Mouse (Mus musculus): ENCODE data around the gene Tm7sf3.
A peak's percentile ranks its signal among the peaks of the same experiment; 100 is the strongest.
"Not testable (repeated sequence)": the region's sequence is repeated elsewhere in the genome, so short reads cannot be mapped to it uniquely, and the experiment has no call there.

Tm7sf3 gene

DNA sequence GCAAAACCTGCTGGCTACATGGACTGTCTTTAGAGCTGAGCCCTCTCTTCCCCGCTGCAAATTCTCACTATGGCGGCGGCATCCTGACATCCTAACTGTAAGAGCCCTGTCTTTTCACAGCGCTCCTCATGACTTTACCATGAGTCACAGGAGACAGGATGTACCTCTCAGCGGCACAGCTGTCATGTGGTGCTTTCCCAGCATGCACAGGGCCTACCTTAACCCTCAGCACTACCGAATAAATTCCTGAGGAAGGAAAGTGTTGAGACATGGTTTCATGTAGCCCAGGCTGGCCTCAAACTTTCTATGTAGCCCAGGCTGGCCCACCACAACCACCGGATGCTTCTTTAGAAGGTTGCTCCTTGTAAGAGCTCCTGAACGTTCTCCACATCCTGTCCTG is 26.7 kb downstream of the Tm7sf3 start:
- no peak for DNase-seq (ENCODE audit: low read depth in 2 of 2, low spot score in 2 of 2)

DNA sequence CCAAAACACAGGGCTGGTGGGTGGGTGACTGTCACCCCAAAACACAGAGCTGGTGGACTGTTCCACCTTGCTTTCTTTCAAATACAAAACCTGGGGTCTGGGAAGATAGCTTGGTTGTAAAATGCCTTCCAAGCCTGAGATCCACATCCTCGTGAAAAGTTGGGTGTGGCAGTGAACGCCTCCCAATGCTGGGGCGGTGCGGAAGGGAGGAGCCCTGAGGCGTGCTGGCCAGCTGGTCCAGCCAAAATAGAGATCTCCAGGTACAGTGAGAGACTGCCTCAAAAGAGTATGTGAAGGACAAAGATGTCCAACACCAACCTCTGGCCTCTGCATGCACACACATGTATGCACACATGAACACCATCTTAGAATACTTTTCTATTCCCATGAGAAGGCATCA is 28.1 kb downstream of the Tm7sf3 start:
- no peak for DNase-seq (ENCODE audit: low read depth in 2 of 2, low spot score in 2 of 2)

DNA sequence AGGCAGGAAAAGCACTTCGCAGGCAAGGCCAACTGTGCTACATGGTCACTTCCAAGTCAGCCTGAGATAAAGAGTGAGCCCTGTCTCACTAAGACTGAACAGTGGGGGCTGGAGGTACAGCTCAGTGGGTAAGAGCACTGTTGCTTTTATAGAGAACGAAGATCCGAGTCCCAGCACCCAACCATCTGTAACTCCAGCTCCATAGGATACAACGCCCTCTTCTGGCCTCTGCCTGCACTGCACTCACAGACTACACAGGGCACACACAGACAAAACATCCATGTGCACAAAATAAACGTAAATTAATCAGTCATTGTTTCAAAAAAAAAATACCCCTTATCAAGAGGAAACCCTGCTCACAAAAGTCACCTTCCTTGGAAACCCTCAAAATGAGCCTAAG is 28.7 kb downstream of the Tm7sf3 start:
- DNase-seq (ENCODE audit: low read depth in 2 of 2, low spot score in 2 of 2), result no peak

DNA sequence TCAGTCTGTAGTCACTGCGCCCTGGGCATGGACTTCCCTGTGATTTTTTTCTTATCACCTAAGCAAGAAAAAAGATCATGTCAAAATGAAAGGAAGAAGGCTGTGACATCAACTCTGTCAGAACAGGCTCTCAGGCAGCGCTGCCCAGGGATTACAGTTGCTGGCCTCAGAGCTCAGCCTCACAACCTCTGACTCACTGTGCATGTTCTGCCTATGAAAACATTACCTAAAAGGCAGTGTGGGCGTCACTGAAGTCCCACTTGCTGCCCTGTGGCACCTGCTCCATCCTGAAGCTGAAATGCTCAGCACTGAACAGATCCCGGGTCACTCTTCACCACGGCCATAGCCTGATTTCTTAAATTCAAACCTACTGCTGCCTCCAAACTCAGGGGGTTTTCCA is 29.9 kb downstream of the Tm7sf3 start:
- no peak for DNase-seq (ENCODE audit: low read depth in 2 of 2, low spot score in 2 of 2)

DNA sequence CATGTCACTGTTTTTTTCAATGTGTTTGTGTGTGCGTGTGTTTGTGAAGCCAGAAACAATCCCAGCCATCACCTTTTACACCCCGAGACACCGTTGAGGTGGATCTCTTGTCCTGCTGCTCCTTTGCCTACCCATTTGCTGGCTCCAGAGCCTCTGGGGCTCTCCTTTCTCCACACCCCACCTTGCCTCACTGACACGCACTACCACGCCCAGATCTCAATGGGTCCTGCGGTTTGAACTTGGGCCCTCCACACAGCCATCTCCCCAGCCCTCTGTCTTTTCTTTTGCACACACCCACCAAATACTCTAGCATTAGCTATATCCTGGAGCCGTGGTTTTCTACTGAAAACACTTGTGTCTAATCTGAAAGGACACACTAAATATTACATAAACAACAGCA is 30.7 kb downstream of the Tm7sf3 start:
- no peak for DNase-seq (ENCODE audit: low read depth in 2 of 2, low spot score in 2 of 2)

DNA sequence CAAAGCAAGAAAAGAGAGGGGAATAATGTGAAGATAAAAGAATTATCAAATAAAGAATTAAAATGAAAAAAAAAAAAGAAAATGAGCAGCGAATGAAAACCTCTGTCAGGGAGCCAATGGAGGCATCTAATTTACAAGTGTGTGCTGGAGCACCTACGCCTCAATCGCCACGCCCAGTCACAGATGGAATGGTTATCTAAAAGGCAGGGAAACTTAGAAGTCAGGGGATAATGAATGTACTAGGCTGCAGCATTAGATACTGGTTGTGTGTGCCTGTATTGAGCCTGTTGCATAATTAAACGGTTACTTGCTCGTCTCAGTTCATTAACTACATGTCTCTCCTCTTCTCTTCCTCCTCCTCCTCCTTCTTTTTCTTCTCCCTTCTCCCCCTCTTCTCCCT is 31.2 kb downstream of the Tm7sf3 start:
- DNase-seq (ENCODE audit: low read depth in 2 of 2, low spot score in 2 of 2), result no peak

DNA sequence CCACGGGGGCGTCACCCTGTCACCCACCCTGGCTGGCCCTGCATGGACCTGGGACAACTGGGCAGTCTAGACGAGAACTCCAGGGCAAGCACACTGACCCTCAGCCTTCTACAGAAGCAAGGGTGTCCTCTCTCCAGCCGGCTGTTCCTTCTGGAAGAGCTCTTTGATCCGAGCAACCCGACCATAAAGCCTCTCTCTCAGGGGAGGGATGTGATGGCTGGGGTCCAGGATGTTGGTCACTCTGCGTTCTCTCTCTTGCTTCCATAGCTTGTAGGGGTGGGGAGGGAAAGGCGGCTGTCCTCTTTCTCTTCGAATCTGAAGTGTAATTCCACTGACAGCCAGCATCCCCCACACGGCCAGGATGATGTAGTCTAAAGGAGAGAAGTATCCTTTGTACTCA is 39.0 kb downstream of the Tm7sf3 start:
- DNase-seq (ENCODE audit: low read depth in 2 of 2, low spot score in 2 of 2), result no peak

DNA sequence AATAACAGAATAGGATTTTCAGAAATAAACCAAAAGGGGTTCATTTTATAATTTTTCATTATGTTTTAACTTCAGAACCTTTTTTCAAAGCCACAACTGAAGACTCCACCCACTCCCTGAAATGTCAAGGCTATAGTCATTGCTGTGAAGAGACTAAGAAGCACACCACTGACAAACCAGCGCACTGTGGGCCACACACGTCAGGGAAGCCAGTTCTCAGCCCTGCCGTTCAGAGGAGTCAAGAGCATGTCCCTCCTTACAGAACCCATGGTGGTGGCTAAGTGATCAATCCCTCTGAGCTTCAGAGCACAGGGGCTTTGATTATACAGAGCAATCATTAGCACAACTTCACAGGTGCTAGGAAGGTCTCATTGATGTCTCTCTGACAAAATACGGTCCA is 40.0 kb downstream of the Tm7sf3 start:
- DNase-seq (ENCODE audit: low read depth in 2 of 2, low spot score in 2 of 2), result no peak

DNA sequence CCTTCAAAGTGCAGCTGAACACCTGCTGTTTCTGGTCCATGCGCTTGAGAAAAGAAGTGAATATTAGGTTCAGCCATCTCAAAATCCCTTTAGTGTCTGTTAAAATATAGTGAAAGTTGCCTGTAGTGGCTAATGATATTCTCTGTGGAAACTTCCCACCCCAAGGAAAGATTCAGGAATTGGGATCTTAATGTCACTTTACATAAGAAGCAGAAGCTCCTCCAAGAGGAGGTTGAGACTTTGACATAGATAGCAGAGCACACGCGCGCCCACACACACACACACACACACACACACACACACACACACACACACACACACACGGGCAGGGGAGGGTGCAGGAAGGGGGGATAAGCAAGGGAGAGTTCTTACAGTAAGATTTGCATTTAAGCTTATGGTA is 57.5 kb downstream of the Tm7sf3 start:
- DNase-seq (ENCODE audit: low read depth in 2 of 2, low spot score in 2 of 2), result no peak

DNA sequence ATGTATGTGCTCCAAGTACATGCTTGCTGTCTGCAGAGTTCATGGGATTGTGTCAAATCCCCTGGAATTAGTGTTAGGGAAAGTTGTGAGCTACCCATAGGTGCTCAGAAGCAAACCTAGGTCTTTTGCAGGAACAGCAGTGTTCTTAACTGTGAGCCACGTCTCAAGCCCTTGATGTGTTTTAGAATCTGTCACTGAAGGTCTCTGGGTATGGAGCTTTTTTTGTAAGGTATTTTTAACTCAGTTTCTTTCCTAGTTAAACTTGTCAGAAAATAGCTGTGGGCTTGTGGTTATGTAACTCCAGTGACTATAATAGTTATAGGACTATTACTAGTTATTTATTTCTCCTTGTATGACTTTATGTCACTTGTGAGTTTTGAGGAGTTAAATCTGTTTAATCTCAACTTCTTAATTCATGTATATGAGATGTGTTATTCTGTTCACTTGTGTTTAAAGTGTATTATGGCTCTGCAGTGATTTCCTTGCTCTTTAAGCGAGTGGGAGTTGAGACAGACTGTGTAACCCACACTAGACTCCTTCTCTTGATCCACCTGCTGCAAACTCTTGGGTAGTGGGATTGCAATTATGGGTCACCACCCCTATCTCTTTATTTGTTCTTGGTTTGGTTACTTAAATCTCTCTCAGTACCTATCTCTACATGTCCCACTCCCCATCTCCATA is 59.1 kb downstream of the Tm7sf3 start:
- no peak for DNase-seq (ENCODE audit: low read depth in 2 of 2, low spot score in 2 of 2)

DNA sequence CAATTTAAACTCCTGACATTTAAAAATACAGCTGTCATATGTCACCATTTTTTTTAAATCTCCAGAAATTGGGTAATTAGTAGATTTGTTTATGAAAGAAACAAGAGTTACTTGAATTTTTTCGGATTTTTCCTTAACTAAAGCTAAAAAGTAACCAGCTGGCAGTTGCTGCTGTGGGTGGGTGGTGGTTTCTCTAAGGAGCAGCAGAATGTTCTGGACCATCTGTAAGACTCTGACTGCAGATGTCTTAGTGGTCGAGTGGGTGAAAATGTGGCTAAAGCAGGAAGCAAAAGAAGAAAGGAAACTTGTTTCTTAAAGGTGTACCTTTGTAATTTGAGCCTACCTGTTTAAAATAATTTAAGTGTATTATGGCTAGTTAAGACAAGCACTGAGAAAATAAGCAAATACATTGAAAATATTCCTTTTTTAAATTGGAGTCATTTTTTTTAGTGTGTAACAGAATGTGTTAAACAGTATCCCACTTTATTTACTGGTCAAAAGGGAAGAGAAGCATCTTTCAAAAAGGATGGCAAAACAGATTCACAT is 62.2 kb downstream of the Tm7sf3 start:
- no peak for DNase-seq (ENCODE audit: low read depth in 2 of 2, low spot score in 2 of 2)

DNA sequence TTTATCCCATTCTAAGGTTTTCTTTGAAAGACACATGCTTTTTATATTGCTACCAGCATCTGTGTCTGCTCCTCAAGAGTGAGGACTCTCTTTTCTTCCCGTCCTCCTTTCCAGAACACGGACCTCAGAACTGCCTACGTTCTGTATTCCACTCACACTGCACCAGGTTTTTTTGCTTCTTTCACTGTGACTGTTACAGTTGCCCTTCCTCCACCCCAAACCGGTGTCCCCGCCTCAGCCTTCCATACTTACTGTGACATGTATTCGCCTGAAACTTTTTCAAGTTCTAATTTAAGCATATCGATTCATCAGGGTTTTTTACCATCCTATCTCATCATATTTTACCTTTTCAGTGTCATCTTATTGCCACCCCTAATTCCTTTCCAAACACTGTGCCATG is 64.0 kb downstream of the Tm7sf3 start:
- peak in 1 of 2 experiments; percentile 20 for DNase-seq (ENCODE audit: low read depth in 2 of 2, low spot score in 2 of 2)

DNA sequence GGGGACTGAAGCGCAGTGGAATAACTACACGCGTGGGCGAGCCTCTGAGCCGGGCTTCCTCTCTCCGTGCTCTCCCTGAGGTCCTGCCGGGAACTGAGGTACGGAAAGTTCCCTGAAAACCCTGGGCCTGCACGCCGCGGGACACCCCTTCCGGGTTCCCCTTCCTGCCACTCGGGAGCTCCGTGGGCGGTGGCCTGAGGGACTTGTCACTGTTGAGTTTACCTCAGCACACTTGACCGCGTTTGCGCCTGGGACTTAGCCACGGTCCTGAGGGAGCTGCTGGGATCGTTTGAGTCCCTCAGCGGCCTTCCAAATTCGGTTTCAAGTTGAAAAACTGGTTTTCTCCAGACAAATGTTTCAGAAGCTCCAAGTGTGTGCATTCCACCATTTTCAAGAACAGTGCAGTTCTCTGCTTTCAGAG is 64.5 kb downstream of the Tm7sf3 start:
- no peak for DNase-seq (ENCODE audit: low read depth in 2 of 2, low spot score in 2 of 2)

DNA sequence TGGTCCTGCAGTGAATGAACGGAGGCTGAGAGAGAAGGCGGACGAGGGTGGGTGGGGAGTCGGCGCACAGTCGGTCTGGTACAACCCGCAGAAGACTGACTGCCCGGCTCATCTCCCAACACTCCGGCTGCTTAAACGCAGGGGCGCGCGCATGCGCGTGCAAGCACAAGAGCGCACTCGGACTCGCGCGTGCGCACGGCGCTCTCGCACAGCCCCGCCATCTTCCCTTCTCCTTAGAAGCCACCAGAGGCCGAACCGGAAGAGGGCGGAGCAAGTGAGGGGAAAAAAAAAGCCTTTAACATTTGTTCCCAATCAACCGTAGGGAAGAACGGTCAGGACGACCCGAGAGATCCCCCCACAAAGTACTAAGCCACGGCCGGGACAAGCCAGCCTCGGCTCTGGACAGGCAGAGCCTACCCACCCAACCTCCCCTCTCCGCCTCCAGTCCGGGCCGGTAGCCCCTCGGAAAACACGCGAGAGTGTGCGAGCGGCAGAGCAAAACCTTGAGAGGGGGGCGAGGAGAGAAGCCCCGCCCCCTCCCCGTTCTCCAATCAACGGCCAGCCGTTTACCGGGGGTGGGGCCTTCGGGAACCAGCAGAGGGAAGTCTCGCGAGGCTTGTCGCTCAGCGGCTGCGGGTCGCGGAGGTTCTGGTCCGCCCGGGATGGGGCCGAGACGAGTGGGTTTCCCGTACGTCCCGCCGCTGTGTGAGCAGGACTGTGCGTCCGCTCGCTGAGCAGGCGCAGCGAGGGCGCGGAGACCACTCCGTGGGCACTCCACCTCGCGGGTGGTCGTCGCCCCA is 65.1 kb downstream of the Tm7sf3 start, which contains the start of gene Ints13:
Gene Ints13 (minus strand): TSS at position 526 of the 800 bp plus-strand sequence.
- DNase-seq (ENCODE audit: low read depth in 2 of 2, low spot score in 2 of 2), result peak; percentile 96

DNA sequence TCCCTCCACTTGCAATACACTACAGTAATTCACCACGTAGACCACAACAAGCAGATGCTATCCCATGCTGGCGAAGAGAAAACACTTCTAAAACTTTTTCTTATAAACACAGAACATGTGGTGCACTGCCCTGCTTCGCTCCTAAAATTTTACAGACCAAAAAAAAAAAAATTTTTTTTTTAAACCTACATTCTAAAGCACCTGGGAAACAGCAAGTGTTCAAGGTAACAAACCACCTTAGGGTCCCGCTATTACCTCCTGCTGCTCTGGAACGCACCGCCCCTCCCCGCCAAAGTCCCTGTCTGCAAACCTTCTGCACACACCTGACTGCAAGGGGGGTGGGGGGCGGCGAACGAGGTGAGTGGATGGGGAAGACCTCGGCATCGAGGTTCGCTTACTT is 65.7 kb downstream of the Tm7sf3 start, which contains the start of gene Fgfr1op2:
Gene Fgfr1op2 (plus strand): TSS at position 301 of the 400 bp plus-strand sequence.
- DNase-seq (ENCODE audit: low read depth in 2 of 2, low spot score in 2 of 2), result no peak

DNA sequence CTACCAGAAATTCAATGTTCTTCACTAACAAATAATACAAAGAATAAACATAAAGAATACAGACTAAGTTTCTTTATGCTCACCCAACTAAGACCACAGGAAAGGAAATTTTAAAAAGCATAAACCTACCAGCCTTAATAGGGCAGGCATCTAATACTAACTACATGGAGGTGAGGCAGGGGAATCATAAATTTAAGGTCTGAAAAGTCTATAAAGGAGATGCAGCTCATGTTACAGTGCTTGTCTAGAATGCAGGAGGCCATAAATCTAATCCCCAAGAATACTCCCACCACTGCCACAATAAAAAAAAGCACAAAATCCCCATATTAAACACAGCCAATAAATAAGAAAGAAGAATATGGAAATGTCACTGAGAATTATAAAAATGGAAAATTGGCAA is 70.6 kb downstream of the Tm7sf3 start:
- no peak for DNase-seq (ENCODE audit: low read depth in 2 of 2, low spot score in 2 of 2)

DNA sequence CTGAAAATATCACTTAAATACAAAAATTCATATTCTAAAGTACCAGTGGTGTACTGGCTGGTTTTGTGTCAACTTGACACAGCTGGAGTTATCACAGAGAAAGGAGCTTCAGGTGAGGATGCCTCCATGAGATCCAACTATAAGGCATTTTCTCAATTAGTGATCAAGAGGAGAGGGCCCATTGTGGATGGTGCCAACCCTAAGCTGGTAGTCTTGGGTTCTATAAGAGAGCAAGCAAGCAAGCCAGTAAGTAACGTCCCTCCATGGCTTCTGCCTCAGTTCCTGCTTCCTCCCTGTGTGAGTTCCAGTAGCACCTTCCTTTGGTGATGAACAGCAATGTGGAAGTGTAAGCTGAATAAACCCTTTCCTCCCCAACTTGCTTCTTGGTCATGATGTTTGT is 80.2 kb downstream of the Tm7sf3 start:
- not testable (repeated sequence) for DNase-seq (ENCODE audit: low read depth in 2 of 2, low spot score in 2 of 2)
